Mouse (Mus musculus) left cerebral cortex, adult 11 months (tissue): Measurements from ENCODE around the gene Bdh1.

Source experiments
- DNase-seq: peaks from one replicate; pipeline ENCODE4 v3.0.0; 2022; ENCODE audit warnings: low spot score

The Bdh1 gene

GRCm38 (mm10) chr16:31428675-31429470 is 6.8 kb downstream of the Bdh1 start:
- DNase-seq: peak; percentile 83

GRCm38 (mm10) chr16:31429471-31430155 is 7.5 kb downstream of the Bdh1 start:
- peak; percentile 94 for DNase-seq

- DNase-seq: no peak
Measured at GRCm38 (mm10) chr16:31433466-31434110, 11.5 kb downstream of the Bdh1 start.

- no peak for DNase-seq
Measured at GRCm38 (mm10) chr16:31435146-31435545, 13.1 kb downstream of the Bdh1 start.

GRCm38 (mm10) chr16:31436085-31436484 is 14.0 kb downstream of the Bdh1 start:
- no peak for DNase-seq

- no peak for DNase-seq
Measured at GRCm38 (mm10) chr16:31437358-31437757, 15.3 kb downstream of the Bdh1 start.

GRCm38 (mm10) chr16:31439529-31439928 is 17.4 kb downstream of the Bdh1 start:
- no peak for DNase-seq

GRCm38 (mm10) chr16:31440046-31440445 is 18.0 kb downstream of the Bdh1 start:
- no peak for DNase-seq

GRCm38 (mm10) chr16:31444521-31444920 is 22.4 kb downstream of the Bdh1 start:
- no peak for DNase-seq

- DNase-seq: no peak
Measured at GRCm38 (mm10) chr16:31446067-31446853, 24.2 kb downstream of the Bdh1 start.

GRCm38 (mm10) chr16:31449973-31450372 is 27.9 kb downstream of the Bdh1 start:
- no peak for DNase-seq

GRCm38 (mm10) chr16:31451235-31451634 is 29.2 kb downstream of the Bdh1 start:
- DNase-seq: no peak

- DNase-seq: no peak
Measured at GRCm38 (mm10) chr16:31452467-31452866, 30.4 kb downstream of the Bdh1 start.

- DNase-seq: no peak
Measured at GRCm38 (mm10) chr16:31454013-31454412, 31.9 kb downstream of the Bdh1 start.

- DNase-seq: no peak
Measured at GRCm38 (mm10) chr16:31455276-31456045, 33.4 kb downstream of the Bdh1 start.

GRCm38 (mm10) chr16:31458229-31458918 is 36.3 kb downstream of the Bdh1 start:
- peak; percentile 51 for DNase-seq

- peak; percentile 44 for DNase-seq
Measured at GRCm38 (mm10) chr16:31459968-31460461, 37.9 kb downstream of the Bdh1 start.

GRCm38 (mm10) chr16:31460506-31460905 is 38.4 kb downstream of the Bdh1 start:
- DNase-seq: no peak

GRCm38 (mm10) chr16:31461046-31461445 is 39.0 kb downstream of the Bdh1 start:
- DNase-seq: no peak

- no peak for DNase-seq
Measured at GRCm38 (mm10) chr16:31462113-31462687, 40.1 kb downstream of the Bdh1 start.
